Mouse (Mus musculus): Measurements from ENCODE around the gene Rpain. TPM values are rescaled to one million over a fixed set of nuclear protein-coding genes. Genes with fewer than 3 reads are reported as not detected.

Gene Rpain
- polyA plus RNA-seq, 2 experiments, result 75.0 to 78.4 TPM

DNA sequence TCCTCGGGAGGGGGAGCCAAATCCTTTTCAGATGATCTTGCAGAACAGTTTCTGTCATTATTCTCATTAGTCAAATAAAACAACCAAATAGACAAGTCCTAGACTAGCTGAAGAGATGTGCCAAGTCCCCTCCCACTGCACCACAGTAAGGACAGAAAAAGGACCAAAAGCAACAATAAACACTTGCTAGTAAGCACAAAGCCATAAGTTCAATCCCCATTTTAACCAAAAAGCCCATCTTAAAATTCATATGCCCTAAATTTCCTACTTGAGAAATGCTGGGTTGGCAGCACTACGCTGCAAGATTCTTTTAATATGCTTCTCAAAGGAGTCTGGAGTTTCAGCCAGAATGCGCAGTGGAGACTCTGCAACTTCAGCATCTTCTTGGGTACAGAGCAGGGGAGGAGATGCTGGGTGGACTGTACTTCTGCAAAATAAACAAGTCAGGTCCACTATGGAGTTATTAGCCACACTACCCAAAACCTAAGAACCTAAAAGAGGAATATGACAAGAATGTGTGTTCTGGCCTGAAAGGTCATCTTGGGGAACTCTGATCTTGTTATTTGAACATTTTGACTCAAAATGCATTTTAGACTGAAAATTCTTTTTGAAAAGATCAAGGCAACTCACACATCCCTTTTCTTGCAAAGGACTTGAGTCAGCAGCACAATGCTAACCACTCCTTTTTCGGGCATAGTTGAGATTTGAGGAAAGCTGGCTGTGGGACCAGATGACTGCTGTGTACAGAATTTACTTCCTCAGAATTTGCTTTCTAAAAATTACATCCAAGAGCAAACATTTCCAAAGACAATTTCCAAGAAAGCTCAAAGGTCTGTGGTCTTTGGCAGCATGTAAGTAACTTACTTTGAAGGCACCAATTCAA is 24.8 kb upstream of the Rpain start:
- Histone ChIP-seq H3K4me1 (ENCODE audit: control insufficient read depth, insufficient read depth, low read length) (no peaks in the 10 kb centered on the region), H3K36me3 (ENCODE audit: control insufficient read depth, insufficient read depth, low read length) (peaks cover 91% of the 10 kb centered on the region), H3K27ac (replicated peaks; ENCODE audit: low read depth, low read length) (no peak overlapping the region), H3K9me3 (ENCODE audit: control insufficient read depth, low read length) (no peaks in the 10 kb centered on the region), H3K9ac (ENCODE audit: low read depth, low read length, severe bottlenecking) (no peak overlapping the region), H3K4me2 (replicated peaks; ENCODE audit: low read depth, low read length, severe bottlenecking) (no peak overlapping the region), H3K27me3 (ENCODE audit: control insufficient read depth, insufficient read depth, low read length) (no peaks in the 10 kb centered on the region), H3K4me3 (replicated peaks; ENCODE audit: low read length) (no peak overlapping the region)
- TF ChIP-seq POLR2A (IDR thresholded peaks at IDR 0.05; ENCODE audit: borderline replicate concordance, extremely low read depth, insufficient read depth, insufficient read length), result no peak
- DNase-seq (ENCODE audit: low spot score) (no peak), ATAC-seq (ENCODE audit: low FRiP score, low read depth) (no peak)
- WGBS, result 92% methylated on average over 4 of the region's 4 CpGs

DNA sequence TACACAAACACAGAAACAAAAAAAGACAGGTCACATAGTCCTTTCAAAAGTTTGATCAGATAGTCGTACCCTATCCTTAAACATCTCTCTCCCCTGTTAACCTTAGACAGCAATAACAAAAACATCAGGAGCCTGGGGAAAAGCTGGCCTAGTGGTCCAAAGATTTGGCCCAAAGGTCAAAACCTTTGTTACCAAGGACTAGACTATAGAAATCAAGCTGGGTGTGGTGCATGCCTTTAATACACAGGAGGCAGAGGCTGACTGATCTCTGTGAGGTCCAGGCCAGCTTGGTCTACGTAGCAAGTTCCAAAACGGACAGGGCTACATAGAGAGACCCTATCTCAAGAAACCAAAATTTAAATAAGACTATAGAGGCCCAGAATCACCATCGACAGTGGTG is 15.3 kb upstream of the Rpain start:
- Histone ChIP-seq H3K27ac (replicated peaks; ENCODE audit: low read depth, low read length) (no peak overlapping the region), H3K4me3 (replicated peaks; ENCODE audit: low read length) (no peak overlapping the region), H3K4me2 (replicated peaks; ENCODE audit: low read depth, low read length, severe bottlenecking) (no peak overlapping the region), H3K27me3 (ENCODE audit: control insufficient read depth, insufficient read depth, low read length) (no peaks in the 10 kb centered on the region), H3K36me3 (ENCODE audit: control insufficient read depth, insufficient read depth, low read length) (peaks cover 95% of the 10 kb centered on the region), H3K4me1 (ENCODE audit: control insufficient read depth, insufficient read depth, low read length) (no peaks in the 10 kb centered on the region), H3K9me3 (ENCODE audit: control insufficient read depth, low read length) (no peaks in the 10 kb centered on the region), H3K9ac (ENCODE audit: low read depth, low read length, severe bottlenecking) (no peak overlapping the region)
- TF ChIP-seq POLR2A (IDR thresholded peaks at IDR 0.05; ENCODE audit: borderline replicate concordance, extremely low read depth, insufficient read depth, insufficient read length), result no peak
- ATAC-seq (ENCODE audit: low FRiP score, low read depth), result no peak
- DNase-seq (ENCODE audit: low spot score), result no peak
- WGBS, result 94% methylated on average over 4 of the region's 4 CpGs

DNA sequence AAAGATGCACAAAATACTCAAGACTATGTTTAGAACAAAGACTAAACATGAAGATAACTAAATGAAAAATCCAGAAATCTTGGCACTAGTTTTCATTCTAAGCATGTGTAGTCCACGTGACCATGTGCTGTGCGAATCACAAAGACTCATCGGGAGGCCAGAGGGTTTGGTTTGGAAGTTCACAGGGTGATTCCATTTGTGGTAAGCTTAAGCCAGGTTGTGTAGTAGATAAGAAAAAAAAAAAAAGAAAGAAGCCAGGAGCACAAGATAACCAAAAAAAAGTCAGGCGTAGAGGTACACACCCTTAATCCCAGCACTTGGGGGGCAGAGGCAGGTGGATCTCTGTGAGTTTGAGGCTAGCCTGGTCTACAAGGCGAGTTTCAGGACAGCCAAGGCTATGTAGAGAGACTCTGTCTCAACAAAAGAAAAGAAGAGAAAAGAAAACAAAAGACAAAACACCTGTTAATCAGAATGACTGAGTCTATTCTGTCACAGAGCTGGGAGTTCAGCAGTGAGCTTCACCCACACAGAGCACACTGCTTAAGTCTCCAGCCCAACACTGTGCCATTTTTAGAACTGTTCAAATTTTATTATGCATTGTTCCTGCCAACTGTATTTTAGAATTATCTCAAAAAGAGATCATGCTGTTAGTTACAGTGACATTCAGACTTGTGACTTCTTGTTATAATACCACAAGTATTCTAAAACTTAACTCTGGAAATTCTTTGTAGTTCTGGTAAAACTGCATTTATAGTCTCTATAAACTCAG is 9.0 kb upstream of the Rpain start:
- Histone ChIP-seq H3K9ac (ENCODE audit: low read depth, low read length, severe bottlenecking) (no peak overlapping the region), H3K36me3 (ENCODE audit: control insufficient read depth, insufficient read depth, low read length) (peaks cover 93% of the 10 kb centered on the region), H3K4me3 (replicated peaks; ENCODE audit: low read length) (no peak overlapping the region), H3K4me2 (replicated peaks; ENCODE audit: low read depth, low read length, severe bottlenecking) (no peak overlapping the region), H3K4me1 (ENCODE audit: control insufficient read depth, insufficient read depth, low read length) (no peaks in the 10 kb centered on the region), H3K27me3 (ENCODE audit: control insufficient read depth, insufficient read depth, low read length) (no peaks in the 10 kb centered on the region), H3K9me3 (ENCODE audit: control insufficient read depth, low read length) (no peaks in the 10 kb centered on the region), H3K27ac (replicated peaks; ENCODE audit: low read depth, low read length) (no peak overlapping the region)
- ATAC-seq (ENCODE audit: low FRiP score, low read depth) (no peak), DNase-seq (ENCODE audit: low spot score) (no peak)
- WGBS, result 94% methylated on average over 5 of the region's 5 CpGs
- no peak for TF ChIP-seq POLR2A (IDR thresholded peaks at IDR 0.05; ENCODE audit: borderline replicate concordance, extremely low read depth, insufficient read depth, insufficient read length)

DNA sequence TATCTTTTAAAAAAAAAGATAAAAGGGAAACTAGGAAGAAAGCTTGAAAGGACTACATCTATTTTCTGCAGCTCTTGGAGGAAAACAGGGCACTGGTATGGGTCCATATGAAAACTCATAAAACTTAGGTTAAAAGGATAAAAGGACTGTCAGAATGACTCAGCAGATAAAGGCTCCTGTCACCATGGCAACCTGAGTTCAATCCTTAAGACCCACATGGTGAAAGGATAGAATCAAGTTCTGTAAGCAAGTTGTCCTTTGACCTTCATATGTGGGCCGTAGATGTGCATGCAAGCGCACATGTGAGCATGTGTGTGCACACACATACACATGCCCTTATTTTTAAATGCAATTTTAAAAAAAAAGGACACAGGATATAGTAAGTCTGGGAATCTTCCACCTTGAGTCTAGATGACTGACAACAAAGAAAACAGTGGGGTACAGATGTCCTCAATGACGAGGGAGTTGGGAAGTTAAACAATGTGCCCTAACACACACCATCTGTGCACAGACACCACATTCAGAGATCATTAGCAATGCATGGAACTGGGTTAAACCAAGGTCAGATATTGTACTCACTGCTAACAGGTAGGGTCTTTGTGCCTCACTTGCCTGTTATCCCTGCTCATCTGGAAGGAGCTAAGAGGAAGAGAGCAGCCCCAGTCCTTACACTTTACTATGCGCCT is 5.6 kb upstream of the Rpain start:
- Histone ChIP-seq H3K4me1 (ENCODE audit: control insufficient read depth, insufficient read depth, low read length) (peaks cover 8% of the 10 kb centered on the region), H3K4me3 (replicated peaks; ENCODE audit: low read length) (no peak overlapping the region), H3K9me3 (ENCODE audit: control insufficient read depth, low read length) (no peaks in the 10 kb centered on the region), H3K9ac (ENCODE audit: low read depth, low read length, severe bottlenecking) (no peak overlapping the region), H3K36me3 (ENCODE audit: control insufficient read depth, insufficient read depth, low read length) (peaks cover 73% of the 10 kb centered on the region), H3K27ac (replicated peaks; ENCODE audit: low read depth, low read length) (no peak overlapping the region), H3K27me3 (ENCODE audit: control insufficient read depth, insufficient read depth, low read length) (no peaks in the 10 kb centered on the region), H3K4me2 (replicated peaks; ENCODE audit: low read depth, low read length, severe bottlenecking) (no peak overlapping the region)
- DNase-seq (ENCODE audit: low spot score) (no peak), ATAC-seq (ENCODE audit: low FRiP score, low read depth) (no peak)
- WGBS, result 85% methylated on average over 4 of the region's 4 CpGs
- TF ChIP-seq POLR2A (IDR thresholded peaks at IDR 0.05; ENCODE audit: borderline replicate concordance, extremely low read depth, insufficient read depth, insufficient read length), result no peak

DNA sequence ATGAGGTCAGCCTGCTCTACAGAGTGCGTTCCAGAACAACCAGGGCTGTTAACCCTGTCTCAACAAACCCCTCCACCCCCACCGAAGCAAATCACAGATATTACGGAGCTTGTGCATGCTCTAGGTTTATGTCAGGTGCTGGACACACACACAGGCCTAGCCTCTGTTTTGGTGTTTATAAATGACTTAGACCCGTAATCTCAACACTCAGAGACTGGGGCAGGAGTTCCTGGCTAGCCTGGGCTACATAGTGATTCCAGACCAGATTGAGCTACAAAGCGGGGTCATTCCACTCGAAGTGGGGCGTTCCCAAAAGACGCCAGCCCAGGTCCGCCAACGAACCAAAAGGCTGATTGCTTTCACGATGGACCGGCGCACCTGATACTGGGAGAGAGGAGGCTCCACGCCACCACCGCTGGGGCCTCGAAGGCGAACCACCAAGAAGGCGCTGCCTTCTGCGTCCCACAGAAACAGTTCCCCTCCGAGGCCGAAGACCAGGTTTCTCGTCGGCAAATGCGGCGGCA is 680 bp upstream of the Rpain start:
- Histone ChIP-seq H3K4me1 (ENCODE audit: control insufficient read depth, insufficient read depth, low read length) (peaks cover 13% of the 10 kb centered on the region), H3K4me2 (replicated peaks; ENCODE audit: low read depth, low read length, severe bottlenecking) (peak overlapping the region; percentile 87), H3K4me3 (replicated peaks; ENCODE audit: low read length) (peak overlapping the region; percentile 98), H3K9me3 (ENCODE audit: control insufficient read depth, low read length) (no peaks in the 10 kb centered on the region), H3K9ac (ENCODE audit: low read depth, low read length, severe bottlenecking) (peak overlapping the region; percentile 86), H3K27ac (replicated peaks; ENCODE audit: low read depth, low read length) (peak overlapping the region; percentile 85), H3K27me3 (ENCODE audit: control insufficient read depth, insufficient read depth, low read length) (no peaks in the 10 kb centered on the region), H3K36me3 (ENCODE audit: control insufficient read depth, insufficient read depth, low read length) (peaks cover 39% of the 10 kb centered on the region)
- ATAC-seq (ENCODE audit: low FRiP score, low read depth), result peak; percentile 16; the same call in 1 of the 2 replicates
- TF ChIP-seq POLR2A (IDR thresholded peaks at IDR 0.05; ENCODE audit: borderline replicate concordance, extremely low read depth, insufficient read depth, insufficient read length), result no peak
- WGBS, result under 1% methylated on average over 21 of the region's 25 CpGs
- no peak for DNase-seq (ENCODE audit: low spot score)

All from limb, embryonic 14.5 days (tissue).